Mouse (Mus musculus): ENCODE measurements around the gene Sox6. TPM values are rescaled to one million over a fixed set of nuclear protein-coding genes. Genes with fewer than 3 reads are reported as not detected.

Sox6 gene
- polyA plus RNA-seq, 1 experiment from 2014 or later = 62.9 TPM

DNA sequence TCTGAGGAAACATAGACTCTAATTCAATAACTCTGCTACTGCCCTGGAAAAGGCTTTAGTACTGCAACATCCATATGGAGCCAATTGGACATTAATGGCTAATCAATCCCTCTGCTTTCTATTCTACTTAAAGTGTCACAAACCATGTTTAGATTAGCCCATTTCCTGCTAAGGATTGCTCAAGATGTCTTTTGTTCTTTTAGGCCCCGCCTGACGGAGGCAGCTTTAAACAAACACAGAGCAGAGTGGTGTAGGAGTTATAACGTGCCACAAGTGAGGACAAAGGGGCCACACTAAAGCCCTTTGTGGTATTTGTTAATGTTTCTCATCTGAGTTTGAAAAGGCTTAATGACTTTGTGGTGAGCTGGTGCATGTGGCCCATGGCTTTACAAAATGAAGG is 537.1 kb downstream of the Sox6 start:
- DNase-seq = no peak
- Histone ChIP-seq H3K36me3 (peaks cover 9% of the 10 kb centered on the region; the same call in 1 of the 2 replicates), H3K9me3 (replicated peaks) (no peaks in the 10 kb centered on the region), H3K4me2 (no peak overlapping the region), H3K9ac (no peak overlapping the region), H3K4me3 (replicated peaks) (no peak overlapping the region), H3K27ac (no peak overlapping the region), H3K27me3 (no peaks in the 10 kb centered on the region), H3K4me1 (replicated peaks) (no peaks in the 10 kb centered on the region)
- ATAC-seq (ENCODE audit: low read depth) = no peak
- 50% methylated on average over 3 of the region's 3 CpGs for WGBS (ENCODE audit: insufficient replicate concordance)

DNA sequence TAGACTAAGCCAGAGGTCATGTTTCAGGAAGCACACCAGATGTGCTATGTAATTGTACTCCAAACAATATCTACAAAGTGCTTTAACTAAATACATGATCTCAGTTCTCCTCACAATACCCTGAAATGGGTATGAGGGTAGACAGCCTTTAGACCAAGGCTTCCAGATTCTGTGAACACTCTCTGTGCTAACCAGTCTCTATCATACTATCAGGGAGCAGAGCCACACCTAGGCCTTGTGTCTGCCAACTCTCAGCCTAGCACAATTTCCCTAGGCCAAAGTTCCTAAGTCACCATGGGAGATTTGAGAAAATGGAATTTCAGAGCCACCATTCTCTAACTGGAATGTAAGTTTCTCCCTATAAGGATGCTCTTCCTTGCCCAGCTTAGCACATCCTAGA is 537.8 kb downstream of the Sox6 start:
- H3K27ac ChIP-seq = no peak overlapping the region
- H3K4me2 ChIP-seq = no peak overlapping the region
- H3K27me3 ChIP-seq = no peaks in the 10 kb centered on the region
- ATAC-seq (ENCODE audit: low read depth) = no peak
- H3K9ac ChIP-seq = no peak overlapping the region
- H3K9me3 ChIP-seq (replicated peaks) = no peaks in the 10 kb centered on the region
- H3K36me3 ChIP-seq = peaks cover 9% of the 10 kb centered on the region; the same call in 1 of the 2 replicates
- no peak for DNase-seq
- H3K4me3 ChIP-seq (replicated peaks) = no peak overlapping the region
- H3K4me1 ChIP-seq (replicated peaks) = no peaks in the 10 kb centered on the region

DNA sequence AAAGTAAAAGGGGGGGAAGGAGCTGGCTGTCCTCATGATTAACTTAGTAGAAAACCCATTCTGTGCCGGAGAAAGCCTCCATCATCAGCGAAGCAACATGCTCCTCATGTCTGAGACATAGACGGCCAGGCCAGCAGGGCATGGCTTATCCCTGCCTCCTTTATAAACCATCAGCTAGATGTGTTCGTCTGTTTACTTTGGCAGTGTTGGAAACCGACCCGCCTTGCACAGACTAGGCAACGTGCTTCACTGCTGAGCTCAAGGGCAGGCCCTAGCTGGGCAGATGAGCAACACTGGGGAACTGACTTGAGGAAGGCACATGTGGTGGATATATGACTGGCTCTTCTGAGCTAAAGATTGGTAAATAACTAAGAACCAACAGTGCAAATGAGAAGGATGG is 538.4 kb downstream of the Sox6 start:
- Histone ChIP-seq H3K4me3 (replicated peaks) (no peak overlapping the region), H3K9me3 (replicated peaks) (no peaks in the 10 kb centered on the region), H3K27ac (no peak overlapping the region), H3K9ac (no peak overlapping the region), H3K36me3 (peaks cover 9% of the 10 kb centered on the region; the same call in 1 of the 2 replicates), H3K27me3 (no peaks in the 10 kb centered on the region), H3K4me2 (no peak overlapping the region), H3K4me1 (replicated peaks) (no peaks in the 10 kb centered on the region)
- WGBS (ENCODE audit: insufficient replicate concordance) = 75% methylated on average over 7 of the region's 7 CpGs
- DNase-seq (no peak), ATAC-seq (ENCODE audit: low read depth) (no peak)

DNA sequence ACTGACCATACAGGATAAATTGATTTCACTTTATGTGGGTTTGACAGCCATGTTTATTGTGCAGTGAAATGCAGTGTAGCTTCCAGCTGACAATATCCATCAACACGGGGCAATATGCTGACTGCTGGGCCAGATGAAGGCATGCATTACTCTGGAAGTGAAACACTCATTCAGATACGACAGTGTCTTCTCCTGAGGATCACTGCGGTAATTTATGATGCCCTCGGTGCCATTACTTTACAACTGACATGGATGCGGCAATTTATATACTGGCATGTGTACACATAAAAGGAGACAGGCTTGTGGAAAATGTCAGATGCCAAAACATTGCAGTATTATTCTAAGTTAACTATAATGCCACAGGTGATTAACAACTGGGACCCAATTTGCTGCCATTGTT is 546.9 kb downstream of the Sox6 start:
- Histone ChIP-seq H3K4me1 (replicated peaks) (no peaks in the 10 kb centered on the region), H3K4me3 (replicated peaks) (no peak overlapping the region), H3K4me2 (no peak overlapping the region), H3K27ac (no peak overlapping the region), H3K9me3 (replicated peaks) (no peaks in the 10 kb centered on the region), H3K9ac (no peak overlapping the region), H3K27me3 (no peaks in the 10 kb centered on the region), H3K36me3 (peaks cover 24% of the 10 kb centered on the region)
- DNase-seq = no peak
- no peak for ATAC-seq (ENCODE audit: low read depth)
- 84% methylated on average over 5 of the region's 5 CpGs for WGBS (ENCODE audit: insufficient replicate concordance)

DNA sequence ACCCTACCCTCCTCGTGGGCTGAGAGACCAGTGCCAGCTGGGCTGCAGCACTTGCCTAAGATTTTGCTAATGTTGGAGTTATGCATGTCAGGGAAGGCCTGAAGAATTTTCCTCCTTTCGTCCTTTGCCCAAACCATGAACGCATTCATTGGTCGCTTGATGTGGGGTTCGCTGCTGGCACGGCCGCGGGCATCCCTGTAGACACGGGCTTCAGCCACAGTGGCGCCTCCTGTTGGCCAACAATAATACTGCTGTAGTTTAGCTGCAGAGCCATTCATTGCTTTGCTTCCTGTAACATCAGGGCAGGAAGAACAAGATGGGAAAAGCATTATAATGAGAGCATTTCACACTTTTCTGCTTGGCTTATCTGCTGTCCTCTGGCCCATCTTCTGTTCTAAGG is 549.0 kb downstream of the Sox6 start:
- H3K4me3 ChIP-seq (replicated peaks) = no peak overlapping the region
- no peak for DNase-seq
- ATAC-seq (ENCODE audit: low read depth) = no peak
- no peaks in the 10 kb centered on the region for H3K9me3 ChIP-seq (replicated peaks)
- H3K4me2 ChIP-seq = no peak overlapping the region
- 63% methylated on average over 10 of the region's 10 CpGs for WGBS (ENCODE audit: insufficient replicate concordance)
- no peak overlapping the region for H3K27ac ChIP-seq
- H3K9ac ChIP-seq = no peak overlapping the region
- no peaks in the 10 kb centered on the region for H3K27me3 ChIP-seq
- H3K36me3 ChIP-seq = peaks cover 40% of the 10 kb centered on the region
- H3K4me1 ChIP-seq (replicated peaks) = no peaks in the 10 kb centered on the region

DNA sequence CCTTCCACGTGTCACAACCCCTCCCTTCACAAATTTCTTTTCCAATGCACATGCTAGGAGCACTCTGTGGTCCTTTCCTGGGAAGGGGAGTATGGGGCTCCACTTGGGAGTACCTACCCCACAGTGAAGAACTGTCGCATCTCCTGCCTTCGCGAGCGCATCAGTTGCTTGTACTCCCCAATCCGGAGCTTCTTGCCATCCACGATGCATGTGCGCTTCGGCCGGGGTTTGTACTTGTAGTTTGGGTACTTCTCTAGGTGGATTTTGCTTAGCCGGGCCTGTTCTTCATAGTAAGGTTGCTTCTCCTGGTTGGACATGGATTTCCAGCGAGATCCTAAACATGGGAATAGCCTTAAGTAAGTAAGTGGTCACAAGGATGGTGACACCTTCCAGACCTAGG is 552.2 kb downstream of the Sox6 start:
- Histone ChIP-seq H3K4me2 (no peak overlapping the region), H3K9ac (no peak overlapping the region), H3K4me3 (replicated peaks) (no peak overlapping the region), H3K9me3 (replicated peaks) (no peaks in the 10 kb centered on the region), H3K4me1 (replicated peaks) (no peaks in the 10 kb centered on the region), H3K36me3 (peaks cover 61% of the 10 kb centered on the region), H3K27ac (no peak overlapping the region), H3K27me3 (no peaks in the 10 kb centered on the region)
- DNase-seq (no peak), ATAC-seq (ENCODE audit: low read depth) (no peak)
- 90% methylated on average over 12 of the region's 12 CpGs for WGBS (ENCODE audit: insufficient replicate concordance)

DNA sequence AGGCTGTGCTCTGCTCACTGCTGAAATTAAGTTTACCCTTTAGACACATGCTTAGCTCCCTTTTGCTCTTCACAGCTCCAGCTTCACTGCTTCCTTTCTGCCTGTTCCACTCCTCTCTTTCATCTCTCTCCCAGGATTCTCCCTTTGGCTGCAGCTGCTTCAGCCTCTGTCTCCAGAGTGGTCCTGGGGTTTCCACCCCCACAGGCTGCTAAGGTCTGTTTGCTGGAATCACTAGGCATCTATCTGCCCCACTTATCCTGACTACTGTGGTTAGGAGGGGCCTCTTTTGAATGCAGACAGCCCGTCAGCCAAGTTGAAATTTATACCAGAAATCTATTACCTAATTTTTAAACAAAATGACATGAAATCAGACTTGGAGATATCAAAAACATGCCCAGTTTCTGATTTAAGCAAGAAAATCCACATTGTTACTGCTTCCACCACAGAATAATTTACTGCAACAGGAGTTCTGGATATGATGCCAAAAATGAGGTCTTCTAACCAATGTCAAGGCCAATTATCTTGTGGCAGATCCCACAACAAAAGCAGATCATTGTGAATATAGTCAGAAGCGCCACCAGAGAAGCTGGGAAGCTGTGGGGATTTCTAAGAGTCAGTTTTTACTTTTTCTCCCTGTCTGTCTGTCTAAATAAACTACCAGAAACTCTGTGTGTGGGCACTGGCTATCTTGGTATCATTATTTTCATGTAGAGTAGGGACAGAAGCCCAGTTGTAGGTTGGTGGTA is 552.8 kb downstream of the Sox6 start:
- no peak overlapping the region for H3K27ac ChIP-seq
- H3K4me2 ChIP-seq = no peak overlapping the region
- H3K4me1 ChIP-seq (replicated peaks) = no peaks in the 10 kb centered on the region
- H3K9ac ChIP-seq = no peak overlapping the region
- H3K27me3 ChIP-seq = no peaks in the 10 kb centered on the region
- DNase-seq = no peak
- 67% methylated on average over 2 of the region's 2 CpGs for WGBS (ENCODE audit: insufficient replicate concordance)
- H3K9me3 ChIP-seq (replicated peaks) = no peaks in the 10 kb centered on the region
- H3K36me3 ChIP-seq = peaks cover 61% of the 10 kb centered on the region
- no peak overlapping the region for H3K4me3 ChIP-seq (replicated peaks)
- ATAC-seq (ENCODE audit: low read depth) = no peak

DNA sequence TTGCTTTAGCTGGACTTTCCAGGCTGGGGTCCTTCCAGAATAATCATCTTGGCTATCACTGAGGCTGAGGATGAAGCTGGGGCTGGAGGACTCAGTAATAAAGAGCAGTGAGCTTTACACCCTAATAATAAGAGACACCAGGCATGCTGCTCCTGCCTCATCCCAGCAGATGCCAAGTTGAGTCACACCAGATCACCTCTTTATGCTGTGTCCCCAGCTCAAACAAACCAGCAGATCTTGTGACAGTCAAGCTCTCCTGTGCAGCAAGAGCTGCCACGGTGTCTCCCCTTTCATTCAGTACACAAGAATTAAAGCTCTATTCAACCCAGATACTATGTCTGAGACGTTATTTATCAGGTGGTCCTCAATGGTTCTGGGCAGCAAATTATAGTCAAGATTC is 560.8 kb downstream of the Sox6 start:
- Histone ChIP-seq H3K36me3 (peaks cover 37% of the 10 kb centered on the region), H3K9ac (no peak overlapping the region), H3K27ac (no peak overlapping the region), H3K4me3 (replicated peaks) (no peak overlapping the region), H3K9me3 (replicated peaks) (no peaks in the 10 kb centered on the region), H3K4me1 (replicated peaks) (no peaks in the 10 kb centered on the region), H3K4me2 (no peak overlapping the region), H3K27me3 (no peaks in the 10 kb centered on the region)
- DNase-seq (no peak), ATAC-seq (ENCODE audit: low read depth) (no peak)
- 76% methylated on average over 2 of the region's 2 CpGs for WGBS (ENCODE audit: insufficient replicate concordance)

DNA sequence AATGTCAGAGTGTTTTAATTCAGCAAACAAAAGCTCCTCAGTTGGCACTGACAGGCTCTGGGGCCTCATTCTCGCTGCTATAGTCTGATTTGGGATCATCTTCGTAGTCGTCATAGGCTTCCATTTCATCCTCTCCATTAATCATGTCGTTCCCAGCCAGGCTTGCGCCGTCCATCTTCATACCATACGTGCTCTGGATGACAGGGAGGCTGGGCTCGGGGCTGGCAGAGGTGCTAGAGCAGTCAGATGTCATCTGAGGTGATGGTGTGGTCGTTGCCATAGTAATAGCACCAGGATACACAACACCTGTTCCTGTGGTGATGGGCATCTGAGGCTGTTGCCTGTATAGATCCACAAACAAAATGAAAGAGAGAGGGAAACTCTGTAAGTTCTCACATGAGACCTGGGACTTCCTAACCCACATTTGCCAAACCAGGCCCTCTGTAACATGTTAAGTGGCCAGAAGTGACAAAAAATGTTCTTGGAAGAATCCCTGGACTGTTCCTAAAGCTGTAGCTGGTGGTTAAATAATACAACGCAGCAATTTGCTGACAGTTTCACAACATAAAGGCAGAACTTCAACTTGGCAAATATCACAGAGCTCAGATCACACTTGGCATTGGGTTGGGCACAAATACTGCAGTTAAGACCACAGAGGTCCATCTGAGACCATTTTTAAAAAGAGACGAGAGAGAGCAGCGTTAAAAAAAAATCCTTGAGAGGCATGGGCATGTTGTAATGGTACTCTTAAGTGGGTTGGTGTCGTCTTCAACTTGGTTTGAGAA is 561.5 kb downstream of the Sox6 start:
- ATAC-seq (ENCODE audit: low read depth) (no peak), DNase-seq (no peak)
- no peak overlapping the region for H3K9ac ChIP-seq
- no peak overlapping the region for H3K27ac ChIP-seq
- H3K27me3 ChIP-seq = no peaks in the 10 kb centered on the region
- WGBS (ENCODE audit: insufficient replicate concordance) = 73% methylated on average over 13 of the region's 13 CpGs
- H3K4me3 ChIP-seq (replicated peaks) = no peak overlapping the region
- H3K9me3 ChIP-seq (replicated peaks) = no peaks in the 10 kb centered on the region
- peaks cover 31% of the 10 kb centered on the region for H3K36me3 ChIP-seq
- no peak overlapping the region for H3K4me2 ChIP-seq
- no peaks in the 10 kb centered on the region for H3K4me1 ChIP-seq (replicated peaks)

DNA sequence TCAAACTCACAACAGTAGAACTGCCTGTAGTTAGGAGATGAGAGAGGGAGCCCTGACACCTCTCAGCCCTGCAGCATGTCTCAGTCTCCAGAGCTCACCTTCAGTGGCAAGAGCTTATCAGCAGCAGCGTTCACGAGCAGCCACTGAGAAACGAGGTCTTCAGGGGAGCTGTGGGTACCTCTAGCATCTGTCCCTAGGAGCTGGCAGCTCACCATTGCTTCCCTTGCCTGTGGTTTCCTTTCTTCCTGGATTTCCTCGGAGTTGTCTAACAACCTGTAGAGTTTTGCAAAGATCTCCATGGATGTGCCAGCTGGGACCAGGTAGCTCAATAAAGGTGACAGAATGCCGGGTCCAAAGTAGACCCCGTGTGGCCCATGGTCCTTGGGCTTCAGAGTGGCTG is 563.4 kb downstream of the Sox6 start:
- no peak overlapping the region for H3K9ac ChIP-seq
- no peaks in the 10 kb centered on the region for H3K4me1 ChIP-seq (replicated peaks)
- DNase-seq = no peak
- 60% methylated on average over 6 of the region's 6 CpGs for WGBS (ENCODE audit: insufficient replicate concordance)
- no peak overlapping the region for H3K27ac ChIP-seq
- H3K4me2 ChIP-seq = no peak overlapping the region
- H3K27me3 ChIP-seq = no peaks in the 10 kb centered on the region
- no peak overlapping the region for H3K4me3 ChIP-seq (replicated peaks)
- no peak for ATAC-seq (ENCODE audit: low read depth)
- peaks cover 28% of the 10 kb centered on the region for H3K36me3 ChIP-seq
- no peaks in the 10 kb centered on the region for H3K9me3 ChIP-seq (replicated peaks)

DNA sequence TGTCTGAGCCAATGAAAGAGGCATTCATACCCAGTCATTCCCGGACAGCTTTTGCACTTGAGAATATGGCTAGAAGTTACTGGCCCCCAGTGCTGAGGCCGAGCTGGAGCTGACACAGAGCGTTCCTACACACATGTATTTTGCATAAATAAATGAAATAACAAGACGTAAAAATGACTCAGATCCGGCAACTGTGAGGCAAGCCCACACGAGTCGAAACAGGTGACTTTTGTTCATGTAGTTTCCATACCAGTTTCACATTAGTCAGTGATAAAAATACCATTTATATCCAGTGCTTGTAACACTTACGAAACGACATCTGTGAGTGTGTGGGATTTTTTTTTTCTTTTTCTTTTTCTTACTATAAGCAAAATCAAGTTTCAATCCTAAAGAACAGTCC is 564.5 kb downstream of the Sox6 start:
- DNase-seq = no peak

DNA sequence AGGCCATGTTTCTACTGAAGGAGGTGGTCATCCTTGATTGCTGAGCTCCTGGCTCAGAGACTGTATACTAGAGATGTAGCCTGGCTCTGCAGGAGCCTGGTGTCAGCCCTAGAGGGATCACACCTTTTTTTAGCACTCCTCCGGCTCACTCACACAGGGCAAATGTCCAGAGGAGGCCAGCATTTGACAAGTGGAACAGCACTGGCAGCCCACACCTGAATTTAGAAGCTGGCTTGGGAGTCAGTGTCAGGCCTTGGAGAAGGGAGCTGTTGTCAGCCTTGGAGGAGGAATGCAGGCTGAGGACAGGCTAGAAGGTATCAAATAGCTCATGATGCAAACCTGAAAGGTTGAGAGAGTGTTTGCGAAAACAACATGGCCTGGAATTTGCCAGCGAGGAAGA is 565.7 kb downstream of the Sox6 start:
- Histone ChIP-seq H3K4me2 (no peak overlapping the region), H3K4me3 (replicated peaks) (no peak overlapping the region), H3K4me1 (replicated peaks) (no peaks in the 10 kb centered on the region), H3K36me3 (peaks cover 28% of the 10 kb centered on the region), H3K27me3 (no peaks in the 10 kb centered on the region), H3K27ac (no peak overlapping the region), H3K9me3 (replicated peaks) (no peaks in the 10 kb centered on the region), H3K9ac (no peak overlapping the region)
- WGBS (ENCODE audit: insufficient replicate concordance) = 79% methylated on average over 3 of the region's 3 CpGs
- DNase-seq = no peak
- no peak for ATAC-seq (ENCODE audit: low read depth)

More for the DNA sequence above, 564.5 kb downstream of the Sox6 start:
- ATAC-seq (ENCODE audit: low read depth) = no peak
- no peak overlapping the region for H3K4me3 ChIP-seq (replicated peaks)
- no peaks in the 10 kb centered on the region for H3K4me1 ChIP-seq (replicated peaks)
- no peaks in the 10 kb centered on the region for H3K27me3 ChIP-seq
- H3K27ac ChIP-seq = no peak overlapping the region
- peaks cover 28% of the 10 kb centered on the region for H3K36me3 ChIP-seq
- no peaks in the 10 kb centered on the region for H3K9me3 ChIP-seq (replicated peaks)
- WGBS (ENCODE audit: insufficient replicate concordance) = 81% methylated on average over 9 of the region's 9 CpGs
- H3K4me2 ChIP-seq = no peak overlapping the region
- H3K9ac ChIP-seq = no peak overlapping the region

All from liver, embryonic 13.5 days (tissue).